Mouse (Mus musculus): ENCODE results near the gene Diras2. TPM values are rescaled to one million over a fixed set of nuclear protein-coding genes. Genes with fewer than 3 reads are reported as not detected.

The Diras2 gene
- polyA plus RNA-seq, 1 experiment from 2014 or later: 5.0 TPM

- no peak overlapping the region for H3K4me3 ChIP-seq
- no peaks in the 10 kb centered on the region for H3K9me3 ChIP-seq
- H3K36me3 ChIP-seq: no peaks in the 10 kb centered on the region
- no peaks in the 10 kb centered on the region for H3K27me3 ChIP-seq
- no peak overlapping the region for H3K9ac ChIP-seq
- ATAC-seq (ENCODE audit: low FRiP score, low read depth): no peak
- no peak overlapping the region for H3K4me2 ChIP-seq
- 0 out of 2 replicates have a peak, but pooled peaks cover 3% of the 10 kb centered on the region for H3K4me1 ChIP-seq (replicated peaks)
- WGBS: 78% methylated on average over 6 of the region's 6 CpGs
- H3K27ac ChIP-seq (replicated peaks): no peak overlapping the region
Observed at GRCm38 (mm10) chr13:52546288-52546687, 15.2 kb upstream of the Diras2 start.

- H3K4me3 ChIP-seq: no peak overlapping the region
- H3K4me2 ChIP-seq: no peak overlapping the region
- 76% methylated on average over 4 of the region's 4 CpGs for WGBS
- ATAC-seq (ENCODE audit: low FRiP score, low read depth): no peak
- no peaks in the 10 kb centered on the region for H3K27me3 ChIP-seq
- H3K9ac ChIP-seq: no peak overlapping the region
- H3K4me1 ChIP-seq (replicated peaks): 0 out of 2 replicates have a peak, but pooled peaks cover 3% of the 10 kb centered on the region
- H3K9me3 ChIP-seq: no peaks in the 10 kb centered on the region
- no peaks in the 10 kb centered on the region for H3K36me3 ChIP-seq
- H3K27ac ChIP-seq (replicated peaks): no peak overlapping the region
Observed at GRCm38 (mm10) chr13:52542636-52543035, 11.6 kb upstream of the Diras2 start.

GRCm38 (mm10) chr13:52542036-52542526, 11.0 kb upstream of the Diras2 start:
- H3K4me2 ChIP-seq: no peak overlapping the region
- H3K4me3 ChIP-seq: no peak overlapping the region
- H3K36me3 ChIP-seq: no peaks in the 10 kb centered on the region
- ATAC-seq (ENCODE audit: low FRiP score, low read depth): no peak
- H3K27me3 ChIP-seq: no peaks in the 10 kb centered on the region
- 0 out of 2 replicates have a peak, but pooled peaks cover 3% of the 10 kb centered on the region for H3K4me1 ChIP-seq (replicated peaks)
- H3K9ac ChIP-seq: no peak overlapping the region
- no peak overlapping the region for H3K27ac ChIP-seq (replicated peaks)
- 67% methylated on average over 8 of the region's 8 CpGs for WGBS
- H3K9me3 ChIP-seq: no peaks in the 10 kb centered on the region

GRCm38 (mm10) chr13:52541385-52542035, 10.4 kb upstream of the Diras2 start:
- Histone ChIP-seq H3K27me3 (no peaks in the 10 kb centered on the region), H3K27ac (replicated peaks) (no peak overlapping the region), H3K9me3 (no peaks in the 10 kb centered on the region), H3K9ac (no peak overlapping the region), H3K36me3 (no peaks in the 10 kb centered on the region), H3K4me3 (no peak overlapping the region), H3K4me1 (replicated peaks) (0 out of 2 replicates have a peak, but pooled peaks cover 3% of the 10 kb centered on the region), H3K4me2 (no peak overlapping the region)
- no peak for ATAC-seq (ENCODE audit: low FRiP score, low read depth)
- WGBS: 71% methylated on average over 5 of the region's 5 CpGs

- Histone ChIP-seq H3K36me3 (no peaks in the 10 kb centered on the region), H3K4me1 (replicated peaks) (0 out of 2 replicates have a peak, but pooled peaks cover 3% of the 10 kb centered on the region), H3K4me2 (no peak overlapping the region), H3K9ac (no peak overlapping the region), H3K27ac (replicated peaks) (no peak overlapping the region), H3K4me3 (no peak overlapping the region), H3K27me3 (no peaks in the 10 kb centered on the region), H3K9me3 (no peaks in the 10 kb centered on the region)
- 86% methylated on average over 6 of the region's 6 CpGs for WGBS
- ATAC-seq (ENCODE audit: low FRiP score, low read depth): no peak
Observed at GRCm38 (mm10) chr13:52539461-52539860, 8.4 kb upstream of the Diras2 start.

GRCm38 (mm10) chr13:52538588-52539116, 7.6 kb upstream of the Diras2 start:
- H3K27ac ChIP-seq (replicated peaks): no peak overlapping the region
- H3K9ac ChIP-seq: no peak overlapping the region
- no peaks in the 10 kb centered on the region for H3K27me3 ChIP-seq
- no peak overlapping the region for H3K4me2 ChIP-seq
- no peaks in the 10 kb centered on the region for H3K36me3 ChIP-seq
- 0 out of 2 replicates have a peak, but pooled peaks cover 3% of the 10 kb centered on the region for H3K4me1 ChIP-seq (replicated peaks)
- H3K4me3 ChIP-seq: no peak overlapping the region
- H3K9me3 ChIP-seq: no peaks in the 10 kb centered on the region
- WGBS: 96% methylated on average over 9 of the region's 9 CpGs
- no peak for ATAC-seq (ENCODE audit: low FRiP score, low read depth)

GRCm38 (mm10) chr13:52537754-52538587, 6.9 kb upstream of the Diras2 start:
- Histone ChIP-seq H3K36me3 (no peaks in the 10 kb centered on the region), H3K9me3 (no peaks in the 10 kb centered on the region), H3K27ac (replicated peaks) (no peak overlapping the region), H3K4me1 (replicated peaks) (0 out of 2 replicates have a peak, but pooled peaks cover 3% of the 10 kb centered on the region), H3K9ac (no peak overlapping the region), H3K4me3 (no peak overlapping the region), H3K27me3 (no peaks in the 10 kb centered on the region), H3K4me2 (no peak overlapping the region)
- 96% methylated on average over 26 of the region's 26 CpGs for WGBS
- no peak for ATAC-seq (ENCODE audit: low FRiP score, low read depth)

- H3K9me3 ChIP-seq: no peaks in the 10 kb centered on the region
- H3K27ac ChIP-seq (replicated peaks): no peak overlapping the region
- H3K9ac ChIP-seq: no peak overlapping the region
- no peaks in the 10 kb centered on the region; the same call in 1 of the 2 replicates for H3K4me1 ChIP-seq (replicated peaks)
- no peak for ATAC-seq (ENCODE audit: low FRiP score, low read depth)
- H3K27me3 ChIP-seq: no peaks in the 10 kb centered on the region
- no peak overlapping the region for H3K4me3 ChIP-seq
- WGBS: 6% methylated on average over 4 of the region's 4 CpGs
- no peak overlapping the region for H3K4me2 ChIP-seq
- no peaks in the 10 kb centered on the region for H3K36me3 ChIP-seq
Observed at GRCm38 (mm10) chr13:52535542-52535941, 4.5 kb upstream of the Diras2 start.

GRCm38 (mm10) chr13:52533644-52534043, 2.6 kb upstream of the Diras2 start:
- WGBS: 83% methylated on average over 5 of the region's 5 CpGs
- no peaks in the 10 kb centered on the region for H3K9me3 ChIP-seq
- H3K36me3 ChIP-seq: no peaks in the 10 kb centered on the region
- H3K9ac ChIP-seq: no peak overlapping the region
- H3K4me3 ChIP-seq: no peak overlapping the region
- no peaks in the 10 kb centered on the region for H3K27me3 ChIP-seq
- ATAC-seq (ENCODE audit: low FRiP score, low read depth): no peak
- H3K4me1 ChIP-seq (replicated peaks): peaks cover 4% of the 10 kb centered on the region
- no peak overlapping the region for H3K27ac ChIP-seq (replicated peaks)
- H3K4me2 ChIP-seq: no peak overlapping the region

GRCm38 (mm10) chr13:52530008-52530945, 802 bp downstream of the Diras2 start:
- Histone ChIP-seq H3K4me3 (peak overlapping the region; percentile 53), H3K9ac (peak overlapping the region; percentile 63), H3K27ac (replicated peaks) (peak overlapping the region; percentile 86), H3K36me3 (no peaks in the 10 kb centered on the region), H3K4me1 (replicated peaks) (peaks cover 11% of the 10 kb centered on the region), H3K9me3 (no peaks in the 10 kb centered on the region), H3K27me3 (no peaks in the 10 kb centered on the region), H3K4me2 (peak overlapping the region; percentile 70)
- ATAC-seq (ENCODE audit: low FRiP score, low read depth): peak; percentile 97
- WGBS: 2% methylated on average over 50 of the region's 50 CpGs
